Mouse (Mus musculus): Measurements from ENCODE around the gene Ufsp1.

Gene Ufsp1

GRCm38 (mm10) chr5:137333512-137334174 lies 39.2 kb downstream of the Ufsp1 start, which contains the start of gene Slc12a9:
TSS of gene Slc12a9 (minus strand) at chr5:137333597.
- WGBS: 1% methylated on average over 44 of the region's 44 CpGs

- 45% methylated on average over 10 of the region's 10 CpGs for WGBS
Observed at GRCm38 (mm10) chr5:137334317-137334716, 39.9 kb downstream of the Ufsp1 start.

GRCm38 (mm10) chr5:137335066-137335465 lies 40.6 kb downstream of the Ufsp1 start:
- 78% methylated on average over 6 of the region's 6 CpGs for WGBS

GRCm38 (mm10) chr5:137337190-137337589 lies 42.8 kb downstream of the Ufsp1 start:
- 53% methylated on average over 8 of the region's 8 CpGs for WGBS

DNA sequence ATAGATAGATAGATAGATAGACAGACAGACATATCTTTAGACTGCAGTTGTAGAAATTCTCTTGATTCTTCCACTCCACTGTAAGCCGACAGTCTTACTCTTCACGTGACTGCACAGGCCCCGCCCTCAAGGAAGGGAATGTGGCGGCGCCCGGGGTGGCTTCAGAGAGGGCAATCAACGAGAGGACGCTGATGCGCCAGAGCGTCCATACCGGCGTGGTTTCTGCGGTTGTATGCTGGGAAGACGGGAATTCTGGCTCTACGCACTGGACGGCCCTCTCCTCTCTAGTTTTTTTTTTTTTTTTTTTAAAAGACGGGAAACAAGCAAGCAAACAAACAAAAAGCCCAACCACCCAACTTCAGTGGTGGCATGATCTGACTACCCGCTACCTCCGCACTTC lies 43.8 kb downstream of the Ufsp1 start:
- WGBS: under 1% methylated on average over 19 of the region's 19 CpGs

DNA sequence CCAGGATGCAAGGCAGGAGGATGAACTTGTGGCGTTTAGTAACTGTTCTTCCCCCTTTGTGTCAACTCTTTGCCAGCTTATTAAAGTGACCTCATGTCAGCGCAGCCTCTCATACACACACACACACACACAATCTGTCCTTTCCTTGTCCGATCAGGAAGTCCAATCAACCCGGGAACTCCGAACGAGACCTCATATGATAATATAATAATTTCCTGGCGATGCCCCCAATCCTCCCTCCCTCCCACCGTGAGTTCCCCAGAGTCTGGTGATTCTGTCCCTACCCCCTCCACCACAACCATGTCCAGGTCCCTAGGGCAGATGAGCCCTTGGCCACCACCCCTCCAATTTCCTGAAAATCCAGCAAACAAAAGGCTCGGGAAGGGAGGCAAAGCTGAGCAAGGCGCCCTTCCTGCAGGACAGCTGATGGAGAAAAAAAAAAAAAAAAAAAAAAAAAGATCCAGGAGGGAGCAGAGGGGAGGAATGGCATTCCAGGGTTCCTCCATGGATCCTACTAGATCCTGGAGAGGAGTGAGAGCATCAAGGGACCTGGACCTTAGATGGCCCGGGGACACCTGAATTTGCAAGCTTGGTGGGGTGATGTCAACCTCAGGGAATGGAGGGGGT lies 44.3 kb downstream of the Ufsp1 start:
- WGBS: 3% methylated on average over 11 of the region's 11 CpGs

- 7% methylated on average over 22 of the region's 22 CpGs for WGBS
Observed at GRCm38 (mm10) chr5:137339290-137339979, 45.0 kb downstream of the Ufsp1 start.

GRCm38 (mm10) chr5:137340222-137340621 lies 45.8 kb downstream of the Ufsp1 start:
- 72% methylated on average over 6 of the region's 6 CpGs for WGBS

- 69% methylated on average over 7 of the region's 7 CpGs for WGBS
Observed at GRCm38 (mm10) chr5:137342407-137343012, 48.1 kb downstream of the Ufsp1 start.

DNA sequence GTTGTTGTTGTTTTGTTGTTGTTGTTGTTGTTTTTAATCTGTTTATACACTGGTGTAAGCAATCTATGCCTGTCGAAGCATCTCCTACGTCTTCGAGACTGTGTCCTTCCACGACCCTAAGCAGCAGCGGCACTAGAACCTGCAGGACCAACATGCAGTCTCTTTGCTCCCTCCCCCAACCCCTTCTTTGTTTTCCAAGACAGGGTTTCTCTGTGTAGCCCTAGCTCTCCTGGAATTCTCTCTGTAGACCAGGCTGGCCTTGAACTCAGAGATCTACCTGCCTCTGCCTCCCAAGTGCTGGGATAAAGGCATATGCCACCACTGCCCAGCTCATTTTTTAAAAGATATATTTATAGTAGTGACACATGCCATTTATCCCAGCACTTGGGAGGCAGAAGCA lies 49.0 kb downstream of the Ufsp1 start:
- 97% methylated on average over 5 of the region's 5 CpGs for WGBS

All from cerebral cortex, adult 2 months (tissue).